Mouse (Mus musculus) heart, adult 8-10 months (tissue): ENCODE measurements around the gene Slco2b1. TPM values are rescaled to one million over a fixed set of nuclear protein-coding genes. Genes with fewer than 3 reads are reported as not detected.
"Not testable (repeated sequence)": the region's sequence is repeated elsewhere in the genome, so short reads cannot be mapped to it uniquely, and the experiment has no call there.

Experiments used
- DNase-seq: peaks from one replicate; pipeline ENCODE4 v3.0.0; 2022; ENCODE audit warnings: low spot score
- total RNA-seq, 4 experiments: library from RNA; stranded (reverse); gene quantifications; 2 replicates each; pipeline ENCODE4 v1.2.4; 2022

Slco2b1 gene
- total RNA-seq: 1 to 10 TPM; 8.3 to 9.1 (median 8.9) TPM

- DNase-seq: peak; percentile 51
Measured at GRCm38 (mm10) chr7:99711166-99711565, at the start of gene Slco2b1. Gene Slco2b1 (minus strand): TSS chr7:99711340.

GRCm38 (mm10) chr7:99739276-99739675, 28.1 kb upstream of the Slco2b1 start:
- DNase-seq: no peak

GRCm38 (mm10) chr7:99735491-99735890, 24.4 kb upstream of the Slco2b1 start:
- DNase-seq: not testable (repeated sequence)

DNA sequence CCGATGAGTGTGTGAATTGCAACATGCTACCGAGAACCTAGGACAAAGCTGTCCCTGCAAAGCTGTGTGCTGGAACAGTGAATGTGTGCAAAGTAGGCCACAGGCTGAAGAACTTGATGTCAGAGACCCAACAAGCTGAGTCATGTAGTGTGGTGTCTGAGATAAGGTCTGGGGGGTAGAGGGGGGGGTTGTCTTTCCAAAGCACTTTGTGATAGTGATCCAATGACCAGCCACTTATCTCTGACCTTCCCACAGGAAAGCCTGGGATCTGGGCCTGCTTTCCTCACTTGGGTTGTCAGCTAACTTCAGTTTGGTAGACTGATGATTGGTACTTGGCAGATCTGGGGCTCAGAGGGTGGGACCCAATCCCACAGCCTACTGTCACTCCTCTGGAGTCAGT, 23.5 kb upstream of the Slco2b1 start:
- peak; percentile 38 for DNase-seq

DNA sequence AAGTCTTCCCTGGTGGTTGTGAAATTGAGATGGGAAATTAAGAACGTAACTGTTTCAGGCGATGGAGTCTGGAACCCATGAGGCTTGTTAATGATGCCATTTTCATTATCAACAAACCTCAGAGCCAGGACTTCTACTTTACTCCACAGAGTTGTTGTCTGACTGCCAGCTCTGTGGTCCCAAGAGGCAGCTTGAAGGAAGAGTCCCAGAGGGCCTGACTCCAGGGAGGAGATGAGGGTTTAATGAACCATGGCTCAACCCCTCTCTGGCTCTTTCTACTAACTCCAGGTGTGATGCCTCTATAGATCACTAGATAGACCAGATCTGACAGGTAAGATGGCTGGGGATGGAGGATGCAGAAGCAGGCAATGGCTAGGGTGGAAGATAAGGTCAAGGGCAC, 18.8 kb upstream of the Slco2b1 start, which contains the start of gene Olfr520:
TSS of gene Olfr520 (plus strand) at position 301 of the 400 bp plus-strand sequence.
- DNase-seq: no peak

DNA sequence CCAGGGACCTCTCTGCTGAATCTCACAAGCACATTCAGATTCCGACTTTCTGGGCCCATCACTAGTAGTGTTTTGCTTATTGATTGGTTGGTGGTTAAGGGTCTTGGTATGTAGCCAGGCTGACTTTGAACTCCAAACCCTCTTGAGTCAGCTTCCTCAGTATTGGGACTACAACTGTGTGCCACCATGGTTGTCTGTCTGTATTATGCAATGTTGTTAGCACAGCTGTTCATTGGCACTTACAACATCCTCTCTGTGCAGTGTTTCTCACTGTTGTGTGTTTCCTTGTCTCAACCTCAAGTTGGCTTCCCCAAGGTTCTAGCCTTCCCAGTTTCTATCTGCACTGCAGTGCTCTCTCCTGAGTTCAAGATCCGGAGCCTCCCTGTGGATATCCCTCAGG, 5.4 kb upstream of the Slco2b1 start:
- DNase-seq: no peak

- no peak for DNase-seq
Measured at GRCm38 (mm10) chr7:99712431-99712830, 1.3 kb upstream of the Slco2b1 start.

GRCm38 (mm10) chr7:99710476-99710875, 664 bp downstream of the Slco2b1 start:
- peak; percentile 83 for DNase-seq

GRCm38 (mm10) chr7:99709992-99710391, 1.1 kb downstream of the Slco2b1 start:
- DNase-seq: no peak

DNA sequence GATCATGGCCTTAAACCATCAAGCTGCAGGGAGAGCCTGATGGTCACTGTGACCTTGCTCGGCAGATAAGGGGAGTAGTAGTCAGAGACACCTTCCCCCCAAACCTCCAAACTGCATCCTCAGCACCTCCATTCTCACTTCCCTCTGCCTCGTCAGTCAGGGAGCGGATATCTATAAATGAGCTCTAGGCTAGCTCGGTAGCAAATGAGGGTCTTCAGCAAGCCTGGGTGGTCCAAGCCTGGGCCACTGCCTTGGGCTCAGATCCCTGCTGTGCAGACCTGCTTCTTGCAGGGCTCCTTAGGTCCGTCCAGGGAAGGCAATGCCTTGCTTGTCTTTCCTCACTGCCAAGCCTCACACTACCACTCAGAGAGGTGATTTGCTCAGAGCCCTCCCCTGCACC, 2.4 kb downstream of the Slco2b1 start:
- no peak for DNase-seq

DNA sequence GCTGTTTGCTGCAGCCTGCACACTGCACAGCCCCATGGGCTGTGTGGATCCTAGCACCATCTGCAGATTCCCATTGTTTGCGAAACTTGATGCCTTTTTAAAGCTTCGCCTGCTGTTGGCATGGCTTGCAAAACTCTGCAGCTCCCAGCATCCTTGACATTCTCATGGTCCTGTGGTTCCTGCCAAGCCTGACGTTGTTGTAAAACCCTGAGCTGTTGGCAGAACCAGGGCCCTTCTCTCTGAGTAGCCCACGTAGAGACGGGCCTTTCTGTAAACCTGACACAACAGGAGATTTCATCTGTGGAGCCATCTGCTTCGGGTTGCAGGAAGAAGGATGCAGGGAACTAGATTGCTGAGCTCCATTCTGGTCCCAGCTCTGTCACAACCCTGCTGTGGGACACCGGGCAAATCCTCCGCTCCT, 2.8 kb downstream of the Slco2b1 start:
- no peak for DNase-seq

- DNase-seq: no peak
Measured at GRCm38 (mm10) chr7:99707671-99708070, 3.5 kb downstream of the Slco2b1 start.

- peak; percentile 68 for DNase-seq
Measured at GRCm38 (mm10) chr7:99707038-99707595, 4.0 kb downstream of the Slco2b1 start.

DNA sequence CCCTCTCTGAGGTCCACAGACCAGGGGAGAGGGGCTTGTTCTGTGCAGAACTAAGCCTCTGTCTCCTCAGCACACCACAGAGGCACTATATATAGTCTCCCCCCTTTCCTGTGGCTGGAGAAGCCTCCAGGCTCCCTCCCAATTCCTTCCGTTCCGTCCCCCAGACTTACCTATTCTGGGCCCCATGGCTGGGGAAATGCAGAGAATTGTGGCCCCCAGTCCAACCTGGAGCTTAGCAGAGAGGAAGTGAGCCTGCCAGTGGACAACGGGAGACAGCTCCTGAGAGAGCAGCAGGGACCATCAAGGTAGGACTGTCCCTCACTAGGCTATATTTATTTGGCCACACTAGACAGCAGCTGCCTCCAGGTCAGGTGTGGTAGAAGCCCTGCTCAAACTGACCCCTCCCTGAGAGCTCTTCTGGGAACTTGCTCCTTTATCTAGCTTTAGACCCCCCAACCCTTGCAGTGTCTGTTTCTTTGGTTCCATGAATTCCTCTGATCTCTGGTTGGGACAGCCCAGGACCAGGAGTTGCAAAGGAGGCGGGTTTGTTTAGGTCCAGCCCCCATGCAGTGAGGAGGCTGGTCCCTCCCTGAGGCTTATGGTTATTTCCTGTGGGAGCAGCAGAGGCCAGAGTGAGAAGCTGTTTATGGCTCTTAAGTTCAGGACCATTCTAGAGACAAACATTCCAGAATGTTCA, 4.7 kb downstream of the Slco2b1 start:
- peak; percentile 78 for DNase-seq

DNA sequence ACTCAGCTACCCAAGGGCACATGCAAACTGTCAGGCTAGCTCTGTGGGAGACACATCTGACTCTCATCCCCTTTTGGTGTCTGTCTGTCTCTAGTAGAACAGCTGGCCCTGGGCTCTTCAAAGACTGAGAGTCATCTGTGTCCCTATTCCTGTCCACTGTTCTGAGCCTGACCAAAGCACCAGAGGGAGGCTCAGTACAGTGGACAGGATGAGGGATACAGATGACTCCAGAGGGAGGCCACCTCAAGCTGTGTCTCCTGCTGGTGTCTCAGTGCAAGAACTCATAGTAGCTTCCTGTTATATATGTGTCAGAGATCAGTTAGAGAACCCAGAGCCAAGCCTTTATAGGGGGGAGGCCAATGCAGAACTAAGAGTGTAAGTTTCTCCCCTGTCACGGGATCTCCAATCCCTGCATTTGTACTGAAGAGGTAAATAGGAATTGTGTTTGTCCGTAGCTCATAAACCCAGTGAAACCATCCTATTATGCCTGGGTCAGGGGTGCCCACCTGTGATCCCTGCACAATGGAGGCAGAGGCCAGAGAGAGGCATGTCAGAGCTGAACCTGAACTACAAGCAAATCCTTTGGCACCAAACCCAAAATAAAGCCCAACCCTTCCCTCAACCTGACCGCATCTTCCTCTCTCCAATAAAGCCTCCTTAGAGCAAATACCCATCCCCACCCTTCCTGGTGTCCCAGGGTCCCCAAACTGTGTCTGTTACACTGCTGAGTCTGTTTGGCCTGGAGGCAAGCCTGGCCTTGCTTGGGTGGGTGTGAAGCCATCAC, 6.2 kb downstream of the Slco2b1 start:
- no peak for DNase-seq

GRCm38 (mm10) chr7:99702201-99702600, 8.9 kb downstream of the Slco2b1 start:
- no peak for DNase-seq

DNA sequence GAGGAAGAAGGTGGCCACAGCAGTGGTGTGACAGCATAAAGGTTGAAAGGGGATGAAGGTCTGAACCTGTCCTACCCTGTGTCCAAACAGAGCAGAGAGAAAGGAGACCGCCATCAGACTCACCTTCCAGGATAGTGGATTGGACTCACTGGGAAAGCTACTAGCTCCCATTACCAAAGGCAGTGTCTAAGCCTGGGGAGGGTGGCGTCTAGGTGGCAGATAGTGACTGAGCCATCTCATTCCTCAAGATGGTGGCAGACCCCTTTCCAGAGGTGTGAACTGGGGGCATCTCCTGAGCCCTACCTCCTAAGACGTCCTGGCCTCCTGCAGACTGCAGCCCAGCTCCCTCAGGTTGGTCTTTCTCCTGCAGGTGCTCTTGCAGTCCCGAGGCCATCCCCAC, 10.5 kb downstream of the Slco2b1 start:
- DNase-seq: no peak

- DNase-seq: peak; percentile 42
Measured at GRCm38 (mm10) chr7:99699709-99700151, 11.4 kb downstream of the Slco2b1 start.

GRCm38 (mm10) chr7:99699106-99699505, 12.0 kb downstream of the Slco2b1 start:
- DNase-seq: no peak

GRCm38 (mm10) chr7:99698576-99698975, 12.6 kb downstream of the Slco2b1 start:
- DNase-seq: no peak

DNA sequence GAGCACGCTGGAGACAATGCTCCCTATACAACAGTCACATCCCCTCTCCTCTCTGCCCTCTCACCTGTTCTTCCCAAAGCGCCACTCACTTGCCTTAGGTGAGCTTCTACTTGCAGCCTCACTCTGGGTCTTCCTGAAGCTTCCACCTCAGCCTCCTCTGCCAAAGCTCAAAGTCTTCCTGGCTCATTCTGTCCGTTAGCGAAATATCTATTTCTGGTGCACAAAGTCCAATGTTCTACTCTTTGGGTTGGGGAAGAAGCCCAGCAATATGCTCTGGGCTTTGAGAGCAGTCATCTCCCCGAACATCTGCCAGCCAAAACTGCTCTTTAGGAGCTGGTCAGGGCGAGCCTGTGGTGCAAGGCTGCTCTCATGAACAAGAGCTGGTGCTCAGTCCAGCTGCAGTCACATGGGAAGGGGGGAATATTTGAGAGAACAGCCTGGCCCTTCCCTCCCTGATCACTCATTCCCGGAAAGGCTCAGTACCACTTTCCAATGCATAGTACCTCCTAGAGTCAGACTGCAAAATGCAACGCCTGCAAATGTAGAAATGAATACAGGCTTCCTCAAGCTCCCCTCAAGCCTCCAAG, 15.6 kb downstream of the Slco2b1 start:
- DNase-seq: no peak

GRCm38 (mm10) chr7:99694424-99694823, 16.7 kb downstream of the Slco2b1 start:
- DNase-seq: peak; percentile 56
